Mouse (Mus musculus) embryonic facial prominence, embryonic 13.5 days (tissue): ENCODE data around the gene Havcr2. TPM values are rescaled to one million over a fixed set of nuclear protein-coding genes. Genes with fewer than 3 reads are reported as not detected.
"Not testable (repeated sequence)": the region's sequence is repeated elsewhere in the genome, so short reads cannot be mapped to it uniquely, and the experiment has no call there.

ENCODE experiments used
- ATAC-seq: fragments of 200-750 bp; cut with Nextera tagmentation; 2 replicates; pipeline ENCODE4 v1.8.0; 2017; ENCODE audit warnings: low read depth; ENCODE audit not compliant: insufficient number of reproducible peaks, insufficient read depth, low FRiP score, low TSS enrichment
- H3K27ac ChIP-seq: fragments of 300-500 bp; sonication (generic); 2 replicates; pipeline ENCODE4 v1.5.1; 2015; ENCODE audit warnings: moderate library complexity, mild to moderate bottlenecking, inconsistent platforms
- H3K27me3 ChIP-seq: fragments of 300-500 bp; sonication (generic); 2 replicates; pipeline ENCODE4 v1.6.1; 2015; ENCODE audit warnings: mild to moderate bottlenecking, inconsistent platforms
- H3K36me3 ChIP-seq: fragments of 300-500 bp; sonication (generic); 2 replicates; pipeline ENCODE4 v1.6.1; 2015; ENCODE audit warnings: mild to moderate bottlenecking, inconsistent platforms
- H3K4me1 ChIP-seq: fragments of 300-500 bp; sonication (generic); 2 replicates; pipeline ENCODE4 v1.6.1; 2015; ENCODE audit warnings: inconsistent platforms
- H3K4me2 ChIP-seq: fragments of 300-500 bp; sonication (generic); 2 replicates; pipeline ENCODE4 v1.6.1; 2015; ENCODE audit warnings: moderate library complexity, mild to moderate bottlenecking, inconsistent platforms
- H3K4me3 ChIP-seq: fragments of 300-500 bp; sonication (generic); 2 replicates; pipeline ENCODE4 v1.5.1; 2015; ENCODE audit warnings: mild to moderate bottlenecking, inconsistent platforms
- H3K9ac ChIP-seq: fragments of 300-500 bp; sonication (generic); 2 replicates; pipeline ENCODE4 v1.6.1; 2015; ENCODE audit warnings: mild to moderate bottlenecking, inconsistent platforms
- H3K9me3 ChIP-seq: fragments of 300-500 bp; sonication (generic); 2 replicates; pipeline ENCODE4 v1.6.1; 2016; ENCODE audit warnings: inconsistent platforms
- WGBS: fragments of 180-500 bp; shearing (Covaris S2); methylation state at CpG from one replicate; pipeline ENCODE4 v1.1.7; 2015; ENCODE audit warnings: mixed read lengths; 5-methylcytosine and 5-hydroxymethylcytosine counted together
- polyA plus RNA-seq: library from polyadenylated mRNA; unstranded; fragments of >200 nt; fragmentation: Nextera tagmentation; extraction: Ambion mirVana; gene quantifications from 2 replicates; pipeline ENCODE4 v1.2.1, GENCODE M21; 2015

The Havcr2 gene
- not detected in 2 replicates for polyA plus RNA-seq

DNA sequence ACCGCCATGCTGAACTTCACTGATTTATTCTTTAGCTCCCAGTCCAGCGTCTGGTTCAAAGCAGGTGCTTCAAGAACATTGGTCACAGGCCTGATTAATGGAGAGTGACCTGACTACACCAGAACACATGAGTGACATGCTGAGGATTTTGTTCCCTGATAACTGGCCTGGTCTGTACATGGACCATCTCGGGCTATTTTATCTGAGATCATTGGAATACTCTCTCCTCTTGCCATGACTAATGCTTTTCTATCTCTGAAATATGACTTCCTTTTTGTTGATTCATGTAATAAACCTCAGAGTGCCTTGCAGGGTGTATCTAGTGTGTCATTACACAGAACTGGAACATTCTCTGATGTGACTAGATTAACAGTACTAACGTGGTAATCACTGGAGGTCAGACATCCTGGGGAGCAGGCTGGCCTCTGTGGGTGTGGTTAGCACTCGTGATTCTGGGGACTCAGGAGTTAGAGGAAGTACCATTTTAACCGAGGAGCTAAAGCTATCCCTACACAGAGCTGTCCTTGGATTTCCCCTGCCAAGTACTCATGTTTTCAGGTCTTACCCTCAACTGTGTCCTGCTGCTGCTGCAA is at the start of gene Havcr2:
Havcr2 (plus strand) TSS at position 483 of the 593 bp plus-strand sequence.
- Histone ChIP-seq H3K9ac (no peak within 1 kb of the TSS), H3K4me3 (no peak within 1 kb of the TSS), H3K27me3 (no peaks in the 10 kb centered on the region), H3K9me3 (no peaks in the 10 kb centered on the region), H3K4me2 (no peak within 1 kb of the TSS), H3K4me1 (no peaks in the 10 kb centered on the region), H3K27ac (no peak within 1 kb of the TSS), H3K36me3 (no peaks in the 10 kb centered on the region)
- ATAC-seq = no peak
- 72% methylated on average over 6 of the region's 6 CpGs for WGBS

- Histone ChIP-seq H3K27me3 (peaks cover 4% of the 10 kb centered on the region; the same call in 1 of the 2 replicates), H3K27ac (no peak overlapping the region), H3K4me1 (no peaks in the 10 kb centered on the region), H3K36me3 (no peaks in the 10 kb centered on the region), H3K9me3 (no peaks in the 10 kb centered on the region), H3K9ac (no peak overlapping the region), H3K4me2 (no peak overlapping the region), H3K4me3 (no peak overlapping the region)
- no peak for ATAC-seq
- 80% methylated on average over 16 of the region's 16 CpGs for WGBS
Observed at GRCm38 (mm10) chr11:46404986-46405385, 49.7 kb upstream of the Havcr2 start.

GRCm38 (mm10) chr11:46406721-46407120 is 48.0 kb upstream of the Havcr2 start:
- 33% methylated on average over 10 of the region's 10 CpGs for WGBS
- H3K4me2 ChIP-seq = no peak overlapping the region
- no peak for ATAC-seq
- peaks cover 4% of the 10 kb centered on the region; the same call in 1 of the 2 replicates for H3K27me3 ChIP-seq
- H3K27ac ChIP-seq = no peak overlapping the region
- no peaks in the 10 kb centered on the region for H3K36me3 ChIP-seq
- no peak overlapping the region for H3K9ac ChIP-seq
- no peak overlapping the region for H3K4me3 ChIP-seq
- H3K4me1 ChIP-seq = no peaks in the 10 kb centered on the region
- H3K9me3 ChIP-seq = no peaks in the 10 kb centered on the region

GRCm38 (mm10) chr11:46410018-46410563 is 44.6 kb upstream of the Havcr2 start:
- Histone ChIP-seq H3K36me3 (no peaks in the 10 kb centered on the region), H3K4me3 (no peak overlapping the region), H3K4me1 (no peaks in the 10 kb centered on the region), H3K27me3 (peaks cover 4% of the 10 kb centered on the region; the same call in 1 of the 2 replicates), H3K4me2 (no peak overlapping the region), H3K9me3 (no peaks in the 10 kb centered on the region), H3K27ac (no peak overlapping the region), H3K9ac (no peak overlapping the region)
- WGBS = 45% methylated on average over 2 of the region's 2 CpGs
- no peak for ATAC-seq

GRCm38 (mm10) chr11:46418438-46418837 is 36.3 kb upstream of the Havcr2 start:
- peaks cover 8% of the 10 kb centered on the region for H3K4me1 ChIP-seq
- no peaks in the 10 kb centered on the region for H3K9me3 ChIP-seq
- H3K27me3 ChIP-seq = no peaks in the 10 kb centered on the region
- no peak overlapping the region for H3K9ac ChIP-seq
- ATAC-seq = no peak
- H3K4me2 ChIP-seq = no peak overlapping the region
- no peak overlapping the region for H3K4me3 ChIP-seq
- H3K36me3 ChIP-seq = no peaks in the 10 kb centered on the region
- 0 out of 2 replicates have a peak overlapping the region, but pooled peaks have one; percentile 51 for H3K27ac ChIP-seq
- 24% methylated on average over 1 of the region's 1 CpGs for WGBS

DNA sequence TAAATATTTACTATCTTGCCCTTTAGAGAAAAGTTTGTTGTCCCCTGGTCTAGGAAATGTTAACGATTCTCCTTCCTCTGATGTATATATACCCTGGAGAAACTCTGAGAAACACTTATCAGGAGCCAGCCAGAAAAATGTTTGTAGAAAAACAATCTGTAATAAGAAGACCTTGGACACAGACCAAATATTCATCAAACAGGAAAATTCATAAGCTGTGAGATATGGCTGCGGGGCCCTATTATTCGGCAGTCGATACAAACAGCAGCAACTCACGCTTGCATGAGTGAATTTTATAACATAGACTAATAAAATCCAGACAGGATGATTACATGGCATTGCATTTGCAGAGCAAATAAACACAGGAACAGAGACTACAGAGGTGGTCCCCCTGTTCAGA is 35.9 kb upstream of the Havcr2 start:
- Histone ChIP-seq H3K4me2 (no peak overlapping the region), H3K4me1 (peaks cover 8% of the 10 kb centered on the region), H3K9ac (no peak overlapping the region), H3K27ac (no peak overlapping the region), H3K9me3 (no peaks in the 10 kb centered on the region), H3K4me3 (no peak overlapping the region), H3K27me3 (no peaks in the 10 kb centered on the region), H3K36me3 (no peaks in the 10 kb centered on the region)
- WGBS = 43% methylated on average over 5 of the region's 5 CpGs
- ATAC-seq = no peak

DNA sequence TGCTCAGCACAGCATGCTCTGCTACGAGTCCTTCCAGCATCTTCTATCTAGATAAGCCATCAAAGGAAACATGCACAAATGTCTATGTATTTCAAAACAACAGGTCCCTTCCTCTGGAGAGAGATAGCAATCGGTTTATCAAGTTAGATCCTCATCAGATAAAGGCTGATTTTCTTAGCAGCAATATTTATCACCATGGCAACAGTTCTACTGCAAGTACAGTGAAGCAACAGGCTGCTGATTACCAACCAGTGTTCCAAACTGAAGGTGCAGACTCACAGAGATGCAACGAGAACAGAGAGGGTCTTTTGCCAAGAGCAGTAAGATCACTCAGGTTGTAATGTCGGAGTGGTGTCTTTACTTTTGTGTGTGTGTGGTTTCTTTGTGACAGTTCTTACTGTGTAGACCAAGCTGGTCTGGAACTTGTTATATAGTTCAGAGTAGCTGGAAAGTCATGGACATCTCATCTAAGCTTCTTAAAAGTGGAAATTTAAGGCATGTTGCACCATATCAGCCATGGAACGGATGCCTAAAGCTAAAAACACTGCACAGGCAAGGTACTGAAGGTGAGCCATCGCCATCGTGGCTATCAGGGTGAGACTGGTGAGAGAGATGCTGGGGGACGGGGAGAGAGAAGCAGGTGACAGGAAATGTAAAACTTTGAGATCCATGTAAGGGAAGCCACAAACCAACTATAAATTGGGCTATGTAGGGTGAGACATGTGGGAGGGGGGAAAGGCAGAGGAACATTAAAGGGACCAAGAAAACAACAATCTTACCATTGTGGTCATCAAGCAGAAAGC is 33.4 kb upstream of the Havcr2 start:
- ATAC-seq = no peak

GRCm38 (mm10) chr11:46428131-46428530 is 26.6 kb upstream of the Havcr2 start:
- not testable (repeated sequence) for H3K36me3 ChIP-seq, H3K9ac ChIP-seq, H3K4me1 ChIP-seq, H3K27me3 ChIP-seq, ATAC-seq, H3K9me3 ChIP-seq, H3K4me3 ChIP-seq, H3K4me2 ChIP-seq, H3K27ac ChIP-seq
- 36% methylated on average over 4 of the region's 4 CpGs for WGBS

More for the DNA sequence above, 33.4 kb upstream of the Havcr2 start:
- Histone ChIP-seq H3K27ac (no peak overlapping the region), H3K36me3 (no peaks in the 10 kb centered on the region), H3K9me3 (no peaks in the 10 kb centered on the region), H3K27me3 (no peaks in the 10 kb centered on the region), H3K9ac (no peak overlapping the region), H3K4me1 (peaks cover 8% of the 10 kb centered on the region), H3K4me2 (no peak overlapping the region), H3K4me3 (no peak overlapping the region)
- 81% methylated on average over 8 of the region's 8 CpGs for WGBS

- Histone ChIP-seq H3K4me2 (no peak overlapping the region), H3K4me1 (no peaks in the 10 kb centered on the region), H3K27ac (no peak overlapping the region), H3K9me3 (no peaks in the 10 kb centered on the region), H3K36me3 (no peaks in the 10 kb centered on the region), H3K27me3 (no peaks in the 10 kb centered on the region), H3K9ac (no peak overlapping the region), H3K4me3 (no peak overlapping the region)
- 84% methylated on average over 2 of the region's 2 CpGs for WGBS
- no peak for ATAC-seq
Observed at GRCm38 (mm10) chr11:46430123-46430522, 24.6 kb upstream of the Havcr2 start.

GRCm38 (mm10) chr11:46431129-46431528 is 23.6 kb upstream of the Havcr2 start:
- no peak overlapping the region for H3K27ac ChIP-seq
- no peaks in the 10 kb centered on the region for H3K9me3 ChIP-seq
- H3K9ac ChIP-seq = no peak overlapping the region
- ATAC-seq = peak; percentile 74; the same call in 1 of the 2 replicates
- H3K4me2 ChIP-seq = no peak overlapping the region
- H3K4me3 ChIP-seq = no peak overlapping the region
- H3K27me3 ChIP-seq = no peaks in the 10 kb centered on the region
- H3K4me1 ChIP-seq = peaks cover 2% of the 10 kb centered on the region
- 20% methylated on average over 3 of the region's 3 CpGs for WGBS
- H3K36me3 ChIP-seq = no peaks in the 10 kb centered on the region

DNA sequence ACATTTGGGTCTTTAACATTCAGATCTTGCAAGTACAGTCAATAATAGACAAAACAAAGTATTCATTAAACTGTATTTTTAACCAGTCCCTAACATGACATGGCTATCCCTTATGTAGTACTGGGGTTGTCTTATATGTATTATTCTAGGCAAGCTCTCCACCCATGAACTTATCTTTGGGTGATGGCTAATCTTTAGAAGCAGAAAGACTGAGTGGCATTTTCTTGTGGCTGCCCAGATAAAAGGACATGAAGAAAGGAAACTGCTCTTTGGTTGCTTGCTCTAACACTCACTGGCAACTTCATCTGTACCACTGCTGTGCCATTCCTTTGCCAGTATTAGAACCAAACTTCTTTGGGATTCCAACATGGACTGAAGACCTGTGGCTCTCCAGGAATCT is 19.4 kb upstream of the Havcr2 start:
- peaks cover 2% of the 10 kb centered on the region for H3K36me3 ChIP-seq
- no peak overlapping the region for H3K4me3 ChIP-seq
- no peak overlapping the region for H3K27ac ChIP-seq
- no peaks in the 10 kb centered on the region for H3K27me3 ChIP-seq
- H3K9ac ChIP-seq = no peak overlapping the region
- H3K4me2 ChIP-seq = no peak overlapping the region
- no peak for ATAC-seq
- no peaks in the 10 kb centered on the region for H3K9me3 ChIP-seq
- peaks cover 10% of the 10 kb centered on the region for H3K4me1 ChIP-seq
